Mouse (Mus musculus): ENCODE measurements around the gene Tmsb15b2.
"Not testable (repeated sequence)": the region's sequence is repeated elsewhere in the genome, so short reads cannot be mapped to it uniquely, and the experiment has no call there.

Gene Tmsb15b2

DNA sequence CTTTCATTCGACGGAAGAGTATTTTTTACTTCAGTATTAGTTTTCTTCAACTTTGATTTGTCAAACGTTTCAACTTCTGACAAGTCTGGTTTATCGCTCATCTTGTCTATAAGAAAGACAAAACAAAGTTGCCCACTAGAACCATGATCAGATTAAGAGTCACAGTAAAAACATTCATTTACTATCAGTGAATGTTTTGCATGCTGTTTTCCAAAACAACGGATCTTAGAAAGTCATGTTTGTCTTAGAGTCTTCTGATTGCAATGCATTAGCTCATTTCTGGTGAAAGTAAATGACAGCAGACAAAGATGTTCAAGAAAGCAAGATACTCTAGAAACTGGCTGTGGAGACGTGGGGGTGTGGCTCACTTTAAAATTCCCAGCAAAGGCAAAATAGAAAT is at the start of gene Tmsb15b2:
TSS of gene Tmsb15b2 (minus strand) at position 101 of the 400 bp plus-strand sequence.
- not testable (repeated sequence) for DNase-seq

- no peak for DNase-seq
These were observed 44.0 kb upstream of the Tmsb15b2 start for GRCm38 (mm10) chrX:137019310-137019709.

- DNase-seq: no peak
These were observed 42.4 kb upstream of the Tmsb15b2 start for GRCm38 (mm10) chrX:137017668-137018067.

DNA sequence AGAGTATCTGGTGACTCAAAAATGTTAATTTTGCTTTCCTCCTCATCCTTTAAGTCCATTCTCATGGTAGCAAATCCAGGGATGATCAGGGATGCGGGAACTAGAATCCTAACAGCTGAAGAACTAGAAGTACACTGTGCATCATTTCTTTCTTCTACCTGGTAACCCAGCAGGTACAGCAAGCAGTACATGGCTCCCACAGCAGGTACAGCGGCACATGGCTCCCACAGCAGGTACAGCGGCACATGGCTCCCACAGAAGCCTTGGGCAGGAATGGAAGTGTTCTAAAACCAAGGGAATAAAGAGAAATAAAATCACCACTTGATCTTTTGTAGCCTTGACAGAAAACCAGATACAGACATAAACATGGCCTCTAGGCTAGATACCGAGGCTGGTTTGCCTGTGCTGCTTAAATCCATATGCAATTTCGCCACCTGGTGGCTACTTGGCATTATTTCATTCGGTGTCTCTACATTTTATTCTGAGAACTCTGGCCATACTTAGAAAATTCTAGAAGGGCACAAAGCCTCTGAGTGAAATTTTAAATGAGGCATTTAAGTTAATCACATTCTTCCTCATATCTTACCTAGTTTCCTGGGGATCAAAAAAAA is 39.9 kb upstream of the Tmsb15b2 start:
- DNase-seq: no peak

- DNase-seq: no peak
These were observed 21.0 kb upstream of the Tmsb15b2 start for GRCm38 (mm10) chrX:136996256-136996655.

DNA sequence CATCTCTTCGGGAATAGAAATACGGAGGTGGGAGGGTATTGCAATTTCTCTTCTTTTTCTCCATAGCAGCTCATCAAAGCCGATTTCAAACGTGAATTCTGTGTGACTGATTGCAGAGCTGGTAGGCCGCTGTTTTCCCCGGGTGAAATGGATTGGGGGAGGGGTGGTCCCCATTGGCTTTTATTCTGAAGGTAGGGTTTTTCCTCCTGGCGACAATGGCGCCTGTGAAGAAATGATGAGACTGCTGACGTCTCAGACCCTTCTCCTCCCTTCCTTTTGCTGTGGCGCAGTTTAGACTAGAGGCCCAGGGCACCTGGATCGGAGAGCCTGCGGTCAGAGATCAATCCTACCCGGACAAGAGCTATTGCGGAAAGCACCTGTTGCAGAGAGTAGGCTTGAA is 18.3 kb upstream of the Tmsb15b2 start:
- no peak for DNase-seq

DNA sequence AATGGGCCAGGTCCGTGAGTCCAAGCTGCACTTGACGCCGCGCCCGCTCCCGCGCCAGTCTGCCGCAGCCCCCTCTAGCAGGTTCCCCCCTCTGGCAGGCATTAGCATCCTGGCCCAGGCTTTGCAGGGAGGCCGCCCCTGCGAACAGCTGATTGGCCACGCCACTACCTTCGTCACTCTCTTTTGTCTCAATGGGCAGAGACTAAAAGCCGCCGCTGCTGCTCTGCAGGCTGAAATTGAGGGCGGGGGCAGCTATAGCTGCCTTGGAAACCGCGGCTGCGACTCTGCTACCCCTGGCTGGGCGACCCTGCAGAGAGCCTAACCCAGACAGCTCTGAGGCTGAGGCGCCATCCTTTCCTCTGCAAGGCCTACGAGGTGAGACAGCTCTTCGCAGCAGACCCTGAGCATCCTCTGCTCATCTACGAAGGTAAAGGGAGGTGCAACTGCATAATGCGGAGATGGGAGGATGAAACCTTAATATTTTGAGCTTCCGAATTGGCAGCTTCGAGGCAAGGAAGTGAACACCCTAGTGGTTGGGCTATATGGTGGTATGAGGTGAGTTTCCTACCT is 17.8 kb upstream of the Tmsb15b2 start, which contains the start of gene Zcchc18:
TSS of gene Zcchc18 (plus strand) at position 178 of the 570 bp plus-strand sequence.
- peak; percentile 94 for DNase-seq

- DNase-seq: no peak
These were observed 17.1 kb upstream of the Tmsb15b2 start for GRCm38 (mm10) chrX:136992191-136992965.

DNA sequence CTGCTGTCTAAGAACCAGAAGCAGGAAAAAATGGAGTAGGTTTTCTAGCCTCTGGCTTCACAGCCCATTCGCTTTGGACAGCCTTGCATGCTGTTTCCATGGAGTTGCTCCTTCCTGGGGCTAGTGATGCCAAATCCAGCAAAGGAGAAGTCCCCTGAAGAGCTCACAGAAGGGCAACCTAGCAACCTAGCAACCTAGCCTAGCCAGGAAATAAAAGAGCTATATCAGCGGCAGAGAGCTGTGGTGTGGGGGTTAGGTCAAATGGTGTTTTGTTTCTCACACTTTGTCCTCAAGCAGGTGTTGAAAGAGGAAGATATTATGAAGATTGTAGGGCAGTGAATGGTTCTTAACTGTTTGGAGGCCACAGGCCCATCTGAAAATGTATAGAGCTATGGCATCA is 16.0 kb upstream of the Tmsb15b2 start:
- DNase-seq: no peak

DNA sequence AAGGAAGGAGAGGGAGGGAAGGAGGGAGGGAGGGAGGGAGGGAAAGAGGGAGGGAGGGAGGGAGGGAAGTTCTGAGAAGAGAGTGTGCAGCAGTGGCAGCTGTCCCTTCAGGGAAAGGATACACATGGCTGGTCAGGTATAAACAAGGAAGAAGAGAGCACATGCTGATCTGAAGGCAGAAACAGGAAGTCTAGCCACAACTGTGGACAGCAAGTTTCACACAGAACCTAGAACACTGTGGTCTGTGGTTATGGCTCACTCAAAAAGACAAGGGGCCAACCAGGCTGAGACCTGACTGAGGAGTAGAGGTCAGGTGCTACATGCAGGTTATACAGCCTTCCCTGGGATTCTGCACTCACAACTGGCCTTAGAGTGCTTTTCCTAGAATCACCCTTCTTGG is 10.7 kb upstream of the Tmsb15b2 start:
- no peak for DNase-seq

- no peak for DNase-seq
These were observed 3.3 kb upstream of the Tmsb15b2 start for GRCm38 (mm10) chrX:136978616-136979015.

- DNase-seq: peak; percentile 97
These were observed 1.3 kb upstream of the Tmsb15b2 start, which contains the start of the genes Tmsb15l and Tmsb15b1 for GRCm38 (mm10) chrX:136976424-136977084. Tmsb15l (minus strand) TSS chrX:136976869. Tmsb15b1 (minus strand) TSS chrX:136976874.

GRCm38 (mm10) chrX:136959688-136960087 is 15.6 kb downstream of the Tmsb15b2 start:
- no peak for DNase-seq

DNA sequence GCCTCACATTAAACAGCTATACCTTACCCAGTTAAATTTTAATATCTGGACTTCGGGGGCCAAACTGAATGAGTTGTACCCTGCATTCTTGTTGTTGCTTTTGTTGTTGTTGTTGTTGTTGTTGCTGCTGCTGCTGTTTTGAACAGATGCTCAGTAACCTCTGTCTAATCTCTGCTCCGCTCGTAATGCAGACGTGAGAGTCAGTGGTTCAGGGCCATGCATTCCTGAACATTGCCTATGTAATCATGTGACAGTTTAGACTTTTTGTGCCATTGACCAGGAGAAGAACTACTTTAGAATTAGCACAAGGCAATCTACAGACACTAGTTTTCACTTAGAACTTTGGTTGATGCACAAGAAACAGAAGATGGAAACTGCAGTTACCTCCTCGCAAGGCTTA is 17.0 kb downstream of the Tmsb15b2 start:
- not testable (repeated sequence) for DNase-seq

- not testable (repeated sequence) for DNase-seq
These were observed 17.6 kb downstream of the Tmsb15b2 start for GRCm38 (mm10) chrX:136957583-136958279.

DNA sequence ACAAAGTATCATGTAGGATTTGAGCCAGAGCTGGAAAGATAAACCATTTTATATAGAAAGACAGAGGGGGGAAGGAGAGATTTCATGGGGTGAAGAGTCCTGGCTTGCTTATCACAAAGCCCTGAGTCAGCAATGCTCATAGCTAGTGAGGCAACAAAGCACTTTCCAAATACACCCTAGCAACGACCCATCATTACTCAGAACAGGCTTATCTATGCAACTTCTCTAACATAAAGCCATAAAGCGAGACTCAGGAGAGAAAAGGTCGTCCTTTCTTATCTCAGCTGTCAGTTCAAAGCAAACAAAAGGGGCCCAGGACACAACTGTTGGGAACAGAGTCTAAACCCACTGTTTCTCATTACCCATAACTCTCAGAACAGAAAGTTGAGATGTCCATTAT is 37.3 kb downstream of the Tmsb15b2 start:
- no peak for DNase-seq

- DNase-seq: no peak
These were observed 48.3 kb downstream of the Tmsb15b2 start, which contains the start of gene H2bfm for GRCm38 (mm10) chrX:136927031-136927430. H2bfm (plus strand) TSS chrX:136927325.

DNA sequence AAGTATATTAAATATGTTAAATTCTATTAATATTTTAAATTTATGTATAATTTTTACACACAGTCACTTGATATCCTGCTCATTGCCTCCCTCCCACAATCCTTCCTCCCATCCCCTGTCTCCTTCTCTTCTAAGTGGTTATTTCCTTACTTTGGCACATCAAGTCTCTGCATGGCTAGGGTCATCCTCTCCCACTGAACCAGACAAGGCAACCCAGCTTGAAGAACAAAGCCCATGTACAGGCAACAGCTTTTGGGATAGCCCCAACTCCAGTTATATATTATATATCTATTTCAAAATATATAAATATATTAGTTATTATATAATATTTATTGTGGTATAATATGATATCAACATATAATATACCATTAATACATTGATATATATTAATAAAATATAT is 49.4 kb downstream of the Tmsb15b2 start:
- DNase-seq: no peak
